Mouse (Mus musculus) telencephalon, adult 2 months (tissue): ENCODE results near the gene Fnbp4.

Source experiments
- DNase-seq: peaks from one replicate; pipeline ENCODE4 v3.0.0-alpha.2; 2011; ENCODE audit warnings: low read depth, low spot score

Gene Fnbp4

DNA sequence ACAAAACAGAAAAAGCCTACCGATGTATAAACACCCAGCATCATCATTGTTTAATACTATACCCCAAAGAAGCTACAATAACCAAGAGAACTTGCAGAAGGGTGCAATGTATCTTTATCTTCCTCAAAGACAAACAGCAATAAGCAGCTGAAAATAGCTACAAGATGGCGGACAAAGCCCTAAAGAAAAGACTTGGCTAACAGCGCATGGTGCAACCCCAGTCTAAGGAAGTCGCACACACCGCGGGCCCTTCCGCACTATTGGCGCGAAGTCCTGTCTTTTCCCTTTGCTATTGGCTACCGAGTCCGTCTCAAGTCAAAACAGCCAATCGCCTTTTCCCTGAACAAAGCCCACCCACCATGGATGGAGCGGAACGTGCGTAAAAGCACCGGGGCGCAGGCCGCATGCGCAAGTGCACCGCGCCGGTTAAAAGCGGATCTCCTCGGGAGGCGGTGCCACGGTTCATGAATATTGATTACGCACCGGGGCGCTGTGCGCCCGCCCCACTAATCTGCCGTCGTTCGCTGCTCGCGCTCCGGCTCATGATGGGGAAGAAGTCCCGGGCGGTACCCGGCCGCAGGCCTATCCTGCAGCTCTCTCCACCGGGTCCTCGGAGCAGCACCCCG, at the start of gene Fnbp4:
Gene Fnbp4 (plus strand): TSS at position 318 of the 626 bp plus-strand sequence.
- peak; percentile 100 for DNase-seq

DNA sequence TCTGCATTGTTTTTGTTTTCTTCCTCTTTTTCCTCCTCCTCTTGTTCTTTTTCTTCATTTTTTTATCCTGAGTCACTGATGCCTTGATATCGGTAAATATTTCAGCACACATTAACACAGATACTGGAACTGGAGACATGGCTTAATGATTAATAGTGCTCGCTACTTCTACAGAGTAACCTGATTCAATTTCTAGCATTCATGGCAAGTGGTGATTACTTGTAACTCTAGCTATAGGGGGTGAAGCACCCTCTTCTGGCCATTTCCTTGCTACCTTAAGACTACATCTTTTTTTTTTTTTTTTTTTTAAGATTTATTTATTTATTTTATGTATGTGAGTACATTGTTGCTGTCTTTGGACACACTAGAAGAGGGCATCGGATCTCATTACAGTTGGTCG, 44.2 kb upstream of the Fnbp4 start:
- peak; percentile 2 for DNase-seq

DNA sequence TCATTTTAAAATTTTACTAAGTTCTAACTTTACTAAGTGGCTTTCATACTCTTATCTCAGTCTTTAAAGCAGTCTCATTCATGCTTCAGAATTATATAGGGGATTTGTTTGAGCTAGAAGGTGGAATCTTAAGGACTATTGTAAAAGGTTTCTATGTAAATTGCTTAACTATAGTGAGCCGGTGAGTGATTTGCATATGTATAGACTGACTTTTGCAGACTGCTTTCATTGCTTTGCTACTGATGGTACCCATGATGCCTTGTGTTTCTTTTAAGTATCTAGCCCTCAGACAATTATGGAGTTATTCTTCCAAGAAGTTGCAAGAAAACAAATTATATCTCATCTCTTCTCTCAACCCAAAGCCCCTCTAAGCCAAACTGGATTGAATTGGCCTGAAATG, 36.6 kb upstream of the Fnbp4 start:
- no peak for DNase-seq

DNA sequence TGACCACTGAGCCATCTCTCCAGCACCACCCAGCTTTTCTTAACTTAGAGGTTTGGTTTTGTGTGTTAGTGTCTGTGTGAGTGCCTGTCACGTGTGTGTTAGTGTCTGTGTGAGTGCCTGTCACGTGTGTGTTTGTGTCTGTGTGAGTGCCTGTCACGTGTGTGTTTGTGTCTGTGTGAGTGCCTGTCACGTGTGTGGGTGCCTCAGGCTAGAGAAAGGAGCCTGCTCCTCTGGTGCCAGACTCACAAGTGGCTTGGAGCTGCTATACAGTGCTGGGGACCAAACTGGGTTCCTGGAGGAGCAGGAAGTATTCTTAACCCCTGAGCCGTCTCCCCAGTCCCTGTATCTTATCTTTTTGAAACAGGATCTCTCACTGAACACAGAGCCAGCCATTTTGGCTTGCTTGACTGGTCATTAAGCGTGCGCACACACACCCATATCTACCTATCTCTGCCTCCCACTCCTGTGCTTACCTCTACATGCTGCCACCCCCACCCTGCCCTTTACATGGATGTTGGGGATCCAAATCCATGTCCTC, 29.5 kb upstream of the Fnbp4 start:
- no peak for DNase-seq

DNA sequence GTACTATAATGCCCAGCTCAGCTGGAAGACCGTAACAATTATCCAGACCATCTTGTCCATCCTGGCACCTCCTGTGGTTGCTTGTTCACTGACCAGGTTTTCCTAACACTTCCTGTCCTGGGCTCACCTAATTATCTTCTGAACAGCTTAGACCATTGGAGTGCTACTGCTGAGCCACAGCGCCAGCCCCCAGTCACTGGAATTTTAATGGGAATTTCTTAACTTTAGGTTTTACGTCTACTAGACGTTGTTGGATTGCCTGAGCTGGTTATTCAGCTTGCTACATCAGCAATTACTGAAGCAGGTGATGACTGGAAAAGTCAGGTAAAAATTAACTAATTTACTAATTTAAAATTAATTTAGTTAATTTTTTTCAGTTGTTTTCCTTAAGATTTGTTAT, 27.8 kb upstream of the Fnbp4 start:
- DNase-seq, result no peak

GRCm38 (mm10) chr2:90717948-90718347, 27.2 kb upstream of the Fnbp4 start:
- DNase-seq, result no peak

- no peak for DNase-seq
Observed at GRCm38 (mm10) chr2:90726818-90727217, 18.4 kb upstream of the Fnbp4 start.

GRCm38 (mm10) chr2:90735326-90735725, 9.8 kb upstream of the Fnbp4 start:
- DNase-seq, result no peak

- DNase-seq, result no peak
Observed at GRCm38 (mm10) chr2:90738801-90739200, 6.4 kb upstream of the Fnbp4 start.

DNA sequence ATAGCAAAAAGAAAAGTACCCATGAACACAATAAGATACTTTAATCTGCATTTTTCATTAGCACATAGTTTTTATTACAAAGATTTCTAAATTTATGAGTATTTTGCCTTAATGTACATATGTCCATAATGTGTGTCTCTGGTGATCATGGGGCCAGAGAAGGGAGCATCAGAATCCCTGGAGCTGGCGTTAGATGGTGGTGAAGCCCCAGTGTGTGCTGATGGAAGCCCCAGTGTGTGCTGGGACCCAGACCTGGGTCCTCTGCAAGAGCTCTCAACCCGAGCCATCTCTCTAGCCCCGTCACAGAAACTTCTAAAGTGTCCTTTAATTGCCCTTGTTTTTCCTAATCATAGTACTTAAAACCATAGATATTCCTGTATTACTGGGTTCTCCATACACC, 5.8 kb upstream of the Fnbp4 start:
- DNase-seq, result no peak

DNA sequence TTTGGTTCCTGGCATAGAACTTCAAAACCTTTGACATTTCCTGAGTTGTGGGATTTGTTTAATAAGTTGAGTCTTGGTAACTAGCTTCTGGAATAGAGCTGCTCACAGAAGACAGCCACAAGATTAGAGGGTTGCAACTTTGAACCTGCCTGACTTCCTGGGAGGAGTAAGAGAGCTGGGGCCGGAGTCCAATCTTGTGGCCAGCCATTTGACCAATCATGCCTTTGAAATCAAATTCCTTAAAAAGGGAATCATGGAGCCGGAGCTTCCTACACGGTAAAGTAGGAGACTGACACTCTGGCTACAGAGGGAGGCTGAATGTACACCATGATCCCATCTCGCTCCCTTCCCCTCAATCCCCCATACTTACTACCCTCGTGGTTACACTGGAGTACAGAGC, 5.2 kb upstream of the Fnbp4 start:
- DNase-seq, result no peak

GRCm38 (mm10) chr2:90744285-90745052, 701 bp upstream of the Fnbp4 start:
- no peak for DNase-seq

- DNase-seq, result no peak
Observed at GRCm38 (mm10) chr2:90745740-90746537, 769 bp downstream of the Fnbp4 start.

GRCm38 (mm10) chr2:90746538-90746865, 1.3 kb downstream of the Fnbp4 start:
- no peak for DNase-seq

DNA sequence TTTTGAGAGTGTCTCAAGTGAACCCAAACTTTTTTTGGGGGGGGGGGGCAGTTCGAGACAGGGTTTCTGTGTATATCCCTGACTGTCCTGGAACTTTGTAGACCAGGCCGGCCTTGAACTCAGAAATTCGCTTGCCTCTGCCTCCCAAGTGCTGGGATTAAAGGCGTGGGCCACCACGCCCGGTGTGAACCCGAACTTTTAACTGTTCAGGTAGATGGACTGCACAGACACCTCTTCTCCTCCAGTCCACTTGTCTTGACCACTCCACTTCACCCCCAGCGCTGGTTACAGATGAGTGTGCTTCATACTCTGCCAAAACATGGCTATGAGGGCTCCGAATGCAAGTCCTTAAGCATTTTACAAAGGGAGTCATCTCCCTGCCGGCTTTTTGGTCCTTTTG, 2.0 kb downstream of the Fnbp4 start:
- no peak for DNase-seq

DNA sequence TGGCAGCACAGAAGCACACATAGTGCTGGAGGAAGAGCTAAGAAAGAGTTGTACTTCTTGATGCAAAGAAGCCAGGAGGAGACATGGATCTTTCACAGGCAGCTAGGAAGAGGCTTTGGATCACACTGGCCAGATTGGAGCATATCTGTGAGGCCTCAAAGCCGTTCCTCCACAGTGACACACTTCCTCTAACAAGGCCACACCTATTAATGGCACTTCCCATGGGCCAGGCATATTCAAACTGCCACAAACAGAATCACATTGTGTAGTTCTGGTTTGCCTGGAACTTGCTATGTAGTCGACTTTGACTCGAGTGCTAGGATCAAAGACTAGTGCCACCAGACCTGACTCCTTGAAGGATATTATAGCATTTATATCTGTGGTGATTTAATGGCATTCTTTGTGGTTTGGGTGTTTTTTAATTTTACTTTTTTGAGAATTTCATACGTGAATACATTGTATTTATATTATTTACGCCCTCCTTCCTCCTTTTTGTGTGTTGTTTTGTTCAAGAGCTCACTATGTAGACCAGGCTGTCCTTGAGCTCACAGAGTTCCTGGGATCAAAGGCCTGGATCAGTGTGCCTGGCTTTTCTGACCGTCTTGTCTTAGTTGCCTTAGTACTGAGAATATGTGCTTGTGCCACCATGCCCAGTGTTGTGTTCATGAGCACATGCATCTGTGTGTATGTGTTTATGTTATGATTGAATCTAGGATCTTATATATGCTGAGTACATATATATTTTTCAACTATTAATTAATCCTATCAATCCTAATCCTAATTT, 4.7 kb downstream of the Fnbp4 start:
- DNase-seq, result no peak

DNA sequence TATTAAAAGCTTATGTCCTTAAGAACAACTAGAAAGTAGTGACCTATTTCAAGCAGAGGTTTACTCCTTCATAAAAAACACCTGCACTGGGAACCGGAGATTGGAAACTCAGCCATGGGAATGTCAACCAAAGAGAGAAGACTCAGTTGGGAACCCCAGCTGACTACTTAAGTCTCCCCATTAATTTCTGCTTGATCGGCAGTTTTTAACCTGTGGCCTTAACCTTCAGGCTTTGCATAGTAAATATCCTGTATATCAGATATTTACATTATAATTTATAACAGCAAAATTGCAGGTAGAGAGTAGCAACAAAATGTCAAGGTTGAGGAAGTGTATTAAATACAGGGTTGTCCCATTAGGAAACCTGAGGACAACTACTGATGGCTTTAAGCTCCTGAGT, 8.4 kb downstream of the Fnbp4 start:
- DNase-seq, result no peak

DNA sequence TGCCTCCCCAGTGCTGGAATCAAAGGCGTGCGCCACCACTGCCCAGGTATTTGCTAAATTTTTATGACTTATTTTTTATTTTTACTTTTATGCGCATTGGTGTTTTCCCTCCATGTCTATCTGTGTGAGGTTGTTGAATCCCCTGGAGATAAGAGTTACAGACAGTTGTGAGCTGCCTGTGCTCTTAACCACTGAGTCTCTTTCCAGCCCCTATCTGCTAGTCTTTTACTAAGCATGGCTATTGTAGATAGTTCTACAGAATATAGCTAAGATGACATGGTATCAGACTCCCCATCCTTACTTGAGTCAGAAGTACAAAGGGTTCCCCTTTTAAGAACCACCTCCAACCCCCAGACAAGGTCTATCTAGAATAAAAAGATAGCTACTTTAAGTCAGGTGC, 9.0 kb downstream of the Fnbp4 start:
- no peak for DNase-seq

DNA sequence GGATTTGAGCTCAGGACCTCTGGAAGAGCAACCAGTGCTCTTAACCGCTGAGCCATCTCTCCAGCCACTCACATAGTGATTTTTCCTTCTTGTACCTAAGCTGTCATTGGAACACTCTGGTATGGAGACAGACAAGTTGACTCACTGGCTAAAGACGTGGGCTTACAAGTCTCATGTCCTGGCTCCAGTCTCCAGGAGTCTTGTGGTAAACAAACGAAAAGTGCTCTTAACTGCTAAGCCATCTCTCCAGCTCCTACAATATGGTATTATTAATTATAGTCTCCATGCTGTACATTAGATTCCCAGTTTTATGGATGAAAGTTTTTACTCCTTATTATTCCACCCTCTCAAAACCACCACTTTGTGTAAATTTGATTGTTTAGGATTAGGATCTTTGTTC, 20.0 kb downstream of the Fnbp4 start:
- DNase-seq, result no peak

DNA sequence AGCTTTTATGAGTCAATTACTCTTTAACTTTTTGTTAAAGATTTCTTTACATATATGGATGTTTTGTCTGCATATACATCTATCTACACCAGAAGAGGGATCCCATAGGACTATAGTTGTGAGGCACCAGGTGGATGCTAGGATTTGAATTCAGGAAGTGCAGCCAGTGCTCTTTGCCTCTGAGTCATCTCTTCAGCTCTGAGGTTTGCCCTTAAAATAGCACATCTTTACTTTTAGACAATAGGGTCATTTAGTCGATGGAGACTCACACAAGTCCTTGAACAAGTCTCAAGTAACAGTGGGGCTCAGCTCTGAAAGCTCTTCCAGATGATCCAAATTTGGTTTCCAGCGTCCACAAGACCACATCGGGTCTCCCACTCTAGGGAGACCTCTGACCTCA, 36.2 kb downstream of the Fnbp4 start:
- DNase-seq, result no peak

- DNase-seq, result no peak
Observed at GRCm38 (mm10) chr2:90781938-90782337, 36.8 kb downstream of the Fnbp4 start.

GRCm38 (mm10) chr2:90782458-90782857, 37.3 kb downstream of the Fnbp4 start, which contains the start of gene Agbl2:
Gene Agbl2 (plus strand): TSS chr2:90782727.
- no peak for DNase-seq
